14 mouse cellular contexts compared by ENCODE assay signal in genomic region chr4:149574391-149574821, GRCm38 (mm10). TPM values are rescaled to one million over a fixed set of nuclear protein-coding genes. Genes with fewer than 3 reads are reported as not detected.
A peak's percentile ranks its signal among the peaks of the same experiment; 100 is the strongest.
DNase-seq lines count a peak whose midpoint lies in the region; ATAC-seq and TF ChIP-seq lines count a peak whose summit lies in the region.
"Had no signal": no experiment of that assay in that cellular context is flagged by ENCODE, and none has a peak within 500 bp of the region (broad histone marks: within the 10 kb centered on the region; RNA-seq: fewer than 3 reads in every experiment).

No protein-coding gene starts in this region.

- H3K4me2 ChIP-seq in forebrain, embryonic 11.5 days (ENCODE audit: low read depth, low read length, severe bottlenecking): no peak overlapping the region
- H3K4me2 ChIP-seq: liver, embryonic 13.5 days had no signal

- H3K9me3 ChIP-seq in heart, embryonic 10.5 days: no peaks in the 10 kb centered on the region
- H3K9me3 ChIP-seq in E14TG2a.4 (ENCODE audit: low read length): no peaks in the 10 kb centered on the region
- no peaks in the 10 kb centered on the region for H3K9me3 ChIP-seq in forebrain, embryonic 11.5 days (ENCODE audit: control insufficient read depth, low read length)
- H3K9me3 ChIP-seq: liver, embryonic 13.5 days had no signal

- peaks cover 38% of the 10 kb centered on the region for H3K4me1 ChIP-seq in heart, embryonic 10.5 days
- H3K4me1 ChIP-seq in E14TG2a.4 (replicated peaks; ENCODE audit: low read depth, low read length): peaks cover 30% of the 10 kb centered on the region
- H3K4me1 ChIP-seq in forebrain, embryonic 11.5 days (replicated peaks; ENCODE audit: control insufficient read depth, insufficient read depth, low read length): peaks cover 2% of the 10 kb centered on the region; the same call in 1 of the 2 replicates
- H3K4me1 ChIP-seq: liver, embryonic 13.5 days had no signal

- no peak overlapping the region for H3K9ac ChIP-seq in forebrain, embryonic 11.5 days (ENCODE audit: low read length)
- H3K9ac ChIP-seq: liver, embryonic 13.5 days had no signal

- ATAC-seq in forebrain, embryonic 11.5 days (replicated peaks; ENCODE audit: low FRiP score): no peak
- ATAC-seq: Patski had no signal

- 63% methylated on average over 14 of the region's 14 CpGs for WGBS in heart, embryonic 10.5 days
- WGBS in forebrain, embryonic 11.5 days: 72% methylated on average over 14 of the region's 14 CpGs

- peaks cover 92% of the 10 kb centered on the region for H3K27me3 ChIP-seq in heart, embryonic 10.5 days (ENCODE audit: insufficient read depth, poor library complexity, severe bottlenecking)
- peaks cover 72% of the 10 kb centered on the region for H3K27me3 ChIP-seq in E14TG2a.4 (ENCODE audit: insufficient read depth, low read length)
- no peaks in the 10 kb centered on the region for H3K27me3 ChIP-seq in forebrain, embryonic 11.5 days (ENCODE audit: control insufficient read depth, insufficient read depth, low read length)
- H3K27me3 ChIP-seq: Patski had no signal

- H3K27ac ChIP-seq in heart, embryonic 10.5 days: no peak overlapping the region
- no peak overlapping the region for H3K27ac ChIP-seq in forebrain, embryonic 11.5 days (ENCODE audit: low read depth, low read length)
- H3K27ac ChIP-seq: kidney, postnatal 0 days; liver, embryonic 13.5 days had no signal

- H3K4me3 ChIP-seq in heart, embryonic 10.5 days: no peak overlapping the region
- H3K4me3 ChIP-seq in E14TG2a.4 (replicated peaks; ENCODE audit: low read length): peak overlapping the region; percentile 59
- no peak overlapping the region for H3K4me3 ChIP-seq in forebrain, embryonic 11.5 days (ENCODE audit: low read depth, low read length)
- H3K4me3 ChIP-seq: erythroblast, embryonic 14.5 days; liver, embryonic 13.5 days had no signal

- no peaks in the 10 kb centered on the region for H3K36me3 ChIP-seq in heart, embryonic 10.5 days
- no peaks in the 10 kb centered on the region for H3K36me3 ChIP-seq in E14TG2a.4 (ENCODE audit: insufficient read depth, low read length)
- H3K36me3 ChIP-seq in forebrain, embryonic 11.5 days (ENCODE audit: control insufficient read depth, insufficient read depth, low read length): no peaks in the 10 kb centered on the region
- H3K36me3 ChIP-seq: liver, embryonic 13.5 days had no signal

- peak; percentile 78 to 84 for DNase-seq in heart, adult 18-20 months
- DNase-seq in heart, embryonic 10.5 days (ENCODE audit: low spot score): no peak
- peak; percentile 57 for DNase-seq in adrenal gland, postnatal 14 days
- DNase-seq in heart, postnatal 14 days: peak; percentile 37 to 51
- no peak for DNase-seq in cerebellum, postnatal 36 days
- no peak for DNase-seq in forebrain, embryonic 11.5 days (ENCODE audit: low spot score)
- no peak for DNase-seq in urinary bladder, adult 2 months (ENCODE audit: low spot score)
- DNase-seq: B cell, adult 2 months; liver, embryonic 13.5 days; thymus, adult 18-20 months had no signal

- intact Hi-C loops in heart, postnatal 14 days (cut with DNase I): no loop called here

- TF ChIP-seq CTCF in E14TG2a.4 (conservative IDR thresholded peaks at IDR 0.05; ENCODE audit: low read length): no peak

RNA-seq across cellular contexts. Expression of gene Clstn1, which starts 11.9 kb away (rescaled TPM):
- total RNA-seq in heart, adult 18-20 months (2021): 10 to 100 TPM; 96.1 to 96.2 TPM
- polyA plus RNA-seq in heart, embryonic 10.5 days (2016; fragmentation: Nextera tagmentation; extraction: Ambion mirVana): 19.1 and 23.3 TPM in 2 replicates
- 69.1 and 76.7 TPM in 2 replicates for total RNA-seq in adrenal gland, postnatal 14 days (2021)
- total RNA-seq in heart, postnatal 14 days (2021): 10 to 100 TPM; 76.7 to 82.1 TPM
- 48.1 and 48.4 TPM in 2 replicates for polyA plus RNA-seq in forebrain, embryonic 11.5 days (2014; fragmentation: Nextera tagmentation; extraction: Ambion mirVana)
- 28.0 and 61.1 TPM in 2 replicates for polyA plus RNA-seq in urinary bladder, adult 2 months (2012; rRNA removed)

RNA-seq across cellular contexts. Expression of gene Ctnnbip1, which starts 56.4 kb away (rescaled TPM):
- total RNA-seq in heart, adult 18-20 months (2021): 10 to 100 TPM; 24.2 to 25.1 TPM
- polyA plus RNA-seq in heart, embryonic 10.5 days (2016; fragmentation: Nextera tagmentation; extraction: Ambion mirVana): 40.1 and 49.9 TPM in 2 replicates
- 31.8 and 34.5 TPM in 2 replicates for total RNA-seq in adrenal gland, postnatal 14 days (2021)
- total RNA-seq in heart, postnatal 14 days (2021): 10 to 100 TPM; 42.9 to 44.5 TPM
- polyA plus RNA-seq in forebrain, embryonic 11.5 days (2014; fragmentation: Nextera tagmentation; extraction: Ambion mirVana): 71.7 and 72.1 TPM in 2 replicates
- polyA plus RNA-seq in urinary bladder, adult 2 months (2012; rRNA removed): 11.7 and 12.0 TPM in 2 replicates

Comparison
In these comparisons a context has a peak if more than half of its experiments do, and no peak if none do; other contexts are left out.
1. DNase-seq: peak in heart, adult 18-20 months (2 of 2), adrenal gland, postnatal 14 days (single experiment) and heart, postnatal 14 days (2 of 2); none in heart, embryonic 10.5 days (single experiment), cerebellum, postnatal 36 days (0 of 2), forebrain, embryonic 11.5 days (single experiment) and urinary bladder, adult 2 months (single experiment).